Mouse (Mus musculus): ENCODE measurements around the gene Abcc2. TPM values are rescaled to one million over a fixed set of nuclear protein-coding genes. Genes with fewer than 3 reads are reported as not detected.

The Abcc2 gene
- total and polyA plus RNA-seq, 2 experiments from 2014 or later, result not detected

- Histone ChIP-seq H3K36me3 (replicated peaks; ENCODE audit: control insufficient read depth, insufficient read depth, low read length) (no peaks in the 10 kb centered on the region), H3K4me3 (ENCODE audit: low read depth, low read length) (no peak overlapping the region), H3K9ac (replicated peaks; ENCODE audit: low read depth, low read length) (no peak overlapping the region), H3K4me2 (ENCODE audit: low read depth, low read length) (no peak overlapping the region), H3K9me3 (replicated peaks; ENCODE audit: control insufficient read depth, low read length) (no peaks in the 10 kb centered on the region), H3K27ac (ENCODE audit: low read depth) (no peak overlapping the region), H3K4me1 (ENCODE audit: control insufficient read depth, insufficient read depth) (no peaks in the 10 kb centered on the region), H3K27me3 (ENCODE audit: control insufficient read depth, insufficient read depth, low read length) (no peaks in the 10 kb centered on the region)
- ATAC-seq (ENCODE audit: insufficient read depth, low read depth), result no peak
- DNase-seq (ENCODE audit: low spot score), result no peak
- WGBS, result 72% methylated on average over 8 of the region's 8 CpGs
- TF ChIP-seq EP300 (IDR thresholded peaks at IDR 0.05; ENCODE audit: low read depth) (no peak), CTCF (IDR thresholded peaks at IDR 0.05; ENCODE audit: low read depth) (no peak)
Observed at GRCm38 (mm10) chr19:43795511-43795910, 13.5 kb downstream of the Abcc2 start.

GRCm38 (mm10) chr19:43797216-43797615, 15.2 kb downstream of the Abcc2 start:
- WGBS, result 54% methylated on average over 5 of the region's 5 CpGs
- no peak for ATAC-seq (ENCODE audit: insufficient read depth, low read depth)
- DNase-seq (ENCODE audit: low spot score), result no peak

GRCm38 (mm10) chr19:43801427-43802051, 19.5 kb downstream of the Abcc2 start:
- Histone ChIP-seq H3K27me3 (ENCODE audit: control insufficient read depth, insufficient read depth, low read length) (no peaks in the 10 kb centered on the region), H3K9ac (replicated peaks; ENCODE audit: low read depth, low read length) (no peak overlapping the region), H3K4me2 (ENCODE audit: low read depth, low read length) (no peak overlapping the region), H3K4me1 (ENCODE audit: control insufficient read depth, insufficient read depth) (no peaks in the 10 kb centered on the region), H3K27ac (ENCODE audit: low read depth) (no peak overlapping the region), H3K9me3 (replicated peaks; ENCODE audit: control insufficient read depth, low read length) (no peaks in the 10 kb centered on the region), H3K4me3 (ENCODE audit: low read depth, low read length) (no peak overlapping the region), H3K36me3 (replicated peaks; ENCODE audit: control insufficient read depth, insufficient read depth, low read length) (no peaks in the 10 kb centered on the region)
- TF ChIP-seq EP300 (IDR thresholded peaks at IDR 0.05; ENCODE audit: low read depth) (no peak), CTCF (IDR thresholded peaks at IDR 0.05; ENCODE audit: low read depth) (no peak)
- no peak for DNase-seq (ENCODE audit: low spot score)
- no peak for ATAC-seq (ENCODE audit: insufficient read depth, low read depth)
- WGBS, result 73% methylated on average over 9 of the region's 9 CpGs

More at GRCm38 (mm10) chr19:43797216-43797615, 15.2 kb downstream of the Abcc2 start:
- Histone ChIP-seq H3K4me3 (ENCODE audit: low read depth, low read length) (no peak overlapping the region), H3K36me3 (replicated peaks; ENCODE audit: control insufficient read depth, insufficient read depth, low read length) (no peaks in the 10 kb centered on the region), H3K27me3 (ENCODE audit: control insufficient read depth, insufficient read depth, low read length) (no peaks in the 10 kb centered on the region), H3K4me2 (ENCODE audit: low read depth, low read length) (no peak overlapping the region), H3K27ac (ENCODE audit: low read depth) (no peak overlapping the region), H3K9ac (replicated peaks; ENCODE audit: low read depth, low read length) (no peak overlapping the region), H3K4me1 (ENCODE audit: control insufficient read depth, insufficient read depth) (no peaks in the 10 kb centered on the region), H3K9me3 (replicated peaks; ENCODE audit: control insufficient read depth, low read length) (no peaks in the 10 kb centered on the region)
- no peak for TF ChIP-seq CTCF (IDR thresholded peaks at IDR 0.05; ENCODE audit: low read depth)
- no peak for TF ChIP-seq EP300 (IDR thresholded peaks at IDR 0.05; ENCODE audit: low read depth)

- no peak overlapping the region for H3K4me3 ChIP-seq (ENCODE audit: low read depth, low read length)
- ATAC-seq (ENCODE audit: insufficient read depth, low read depth), result no peak
- no peak overlapping the region for H3K27ac ChIP-seq (ENCODE audit: low read depth)
- DNase-seq (ENCODE audit: low spot score), result no peak
- no peaks in the 10 kb centered on the region for H3K4me1 ChIP-seq (ENCODE audit: control insufficient read depth, insufficient read depth)
- WGBS, result 76% methylated on average over 10 of the region's 10 CpGs
- TF ChIP-seq EP300 (IDR thresholded peaks at IDR 0.05; ENCODE audit: low read depth) (no peak), CTCF (IDR thresholded peaks at IDR 0.05; ENCODE audit: low read depth) (no peak)
- no peak overlapping the region for H3K9ac ChIP-seq (replicated peaks; ENCODE audit: low read depth, low read length)
- H3K9me3 ChIP-seq (replicated peaks; ENCODE audit: control insufficient read depth, low read length), result no peaks in the 10 kb centered on the region
- H3K4me2 ChIP-seq (ENCODE audit: low read depth, low read length), result no peak overlapping the region
- no peaks in the 10 kb centered on the region for H3K27me3 ChIP-seq (ENCODE audit: control insufficient read depth, insufficient read depth, low read length)
- no peaks in the 10 kb centered on the region for H3K36me3 ChIP-seq (replicated peaks; ENCODE audit: control insufficient read depth, insufficient read depth, low read length)
Observed at GRCm38 (mm10) chr19:43803866-43804265, 21.9 kb downstream of the Abcc2 start.

- no peak for DNase-seq (ENCODE audit: low spot score)
- no peaks in the 10 kb centered on the region for H3K9me3 ChIP-seq (replicated peaks; ENCODE audit: control insufficient read depth, low read length)
- ATAC-seq (ENCODE audit: insufficient read depth, low read depth), result no peak
- H3K9ac ChIP-seq (replicated peaks; ENCODE audit: low read depth, low read length), result no peak overlapping the region
- H3K4me2 ChIP-seq (ENCODE audit: low read depth, low read length), result no peak overlapping the region
- no peak overlapping the region for H3K4me3 ChIP-seq (ENCODE audit: low read depth, low read length)
- H3K27me3 ChIP-seq (ENCODE audit: control insufficient read depth, insufficient read depth, low read length), result no peaks in the 10 kb centered on the region
- no peaks in the 10 kb centered on the region for H3K36me3 ChIP-seq (replicated peaks; ENCODE audit: control insufficient read depth, insufficient read depth, low read length)
- H3K27ac ChIP-seq (ENCODE audit: low read depth), result no peak overlapping the region
- 47% methylated on average over 4 of the region's 4 CpGs for WGBS
- TF ChIP-seq CTCF (IDR thresholded peaks at IDR 0.05; ENCODE audit: low read depth), result no peak
- TF ChIP-seq EP300 (IDR thresholded peaks at IDR 0.05; ENCODE audit: low read depth), result no peak
- H3K4me1 ChIP-seq (ENCODE audit: control insufficient read depth, insufficient read depth), result no peaks in the 10 kb centered on the region
Observed at GRCm38 (mm10) chr19:43809331-43809730, 27.3 kb downstream of the Abcc2 start.

- DNase-seq (ENCODE audit: low spot score), result no peak
- TF ChIP-seq CTCF (IDR thresholded peaks at IDR 0.05; ENCODE audit: low read depth) (no peak), EP300 (IDR thresholded peaks at IDR 0.05; ENCODE audit: low read depth) (no peak)
- Histone ChIP-seq H3K4me3 (ENCODE audit: low read depth, low read length) (no peak overlapping the region), H3K27me3 (ENCODE audit: control insufficient read depth, insufficient read depth, low read length) (no peaks in the 10 kb centered on the region), H3K9me3 (replicated peaks; ENCODE audit: control insufficient read depth, low read length) (no peaks in the 10 kb centered on the region), H3K4me2 (ENCODE audit: low read depth, low read length) (no peak overlapping the region), H3K27ac (ENCODE audit: low read depth) (no peak overlapping the region), H3K9ac (replicated peaks; ENCODE audit: low read depth, low read length) (no peak overlapping the region), H3K4me1 (ENCODE audit: control insufficient read depth, insufficient read depth) (no peaks in the 10 kb centered on the region), H3K36me3 (replicated peaks; ENCODE audit: control insufficient read depth, insufficient read depth, low read length) (no peaks in the 10 kb centered on the region)
- ATAC-seq (ENCODE audit: insufficient read depth, low read depth), result no peak
- WGBS, result 82% methylated on average over 4 of the region's 4 CpGs
Observed at GRCm38 (mm10) chr19:43811419-43811818, 29.4 kb downstream of the Abcc2 start.

All from heart, postnatal 0 days (tissue).